Mouse (Mus musculus): ENCODE measurements around the gene Cxcr2. TPM values are rescaled to one million over a fixed set of nuclear protein-coding genes. Genes with fewer than 3 reads are reported as not detected.

Cxcr2 gene
- polyA plus RNA-seq, 1 experiment from 2014 or later, result 0.17 TPM

DNA sequence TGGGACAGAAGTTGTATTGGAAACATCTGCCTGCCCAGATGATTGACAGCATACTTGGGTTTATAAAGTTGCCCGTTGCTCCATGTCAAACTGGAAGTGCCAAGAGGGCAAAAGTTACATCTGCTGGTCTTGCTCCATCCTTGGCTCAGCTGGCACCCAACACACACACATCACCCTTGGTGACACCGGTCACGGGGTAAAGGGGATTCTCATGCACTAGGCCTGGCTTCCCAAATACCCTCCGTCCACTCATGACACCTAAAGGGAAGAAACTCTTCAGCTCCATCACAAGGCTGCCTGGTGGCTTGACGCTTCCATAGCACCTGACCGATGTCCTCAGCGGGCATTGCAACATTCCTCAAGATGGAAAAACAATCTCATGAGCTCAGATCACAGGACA is 36.7 kb downstream of the Cxcr2 start:
- Histone ChIP-seq H3K27ac (no peak overlapping the region), H3K4me1 (replicated peaks) (no peaks in the 10 kb centered on the region), H3K36me3 (no peaks in the 10 kb centered on the region), H3K4me3 (no peak overlapping the region), H3K9me3 (no peaks in the 10 kb centered on the region), H3K4me2 (no peak overlapping the region), H3K9ac (no peak overlapping the region), H3K27me3 (no peaks in the 10 kb centered on the region)
- no peak for ATAC-seq (ENCODE audit: low FRiP score)
- WGBS, result 92% methylated on average over 7 of the region's 7 CpGs

DNA sequence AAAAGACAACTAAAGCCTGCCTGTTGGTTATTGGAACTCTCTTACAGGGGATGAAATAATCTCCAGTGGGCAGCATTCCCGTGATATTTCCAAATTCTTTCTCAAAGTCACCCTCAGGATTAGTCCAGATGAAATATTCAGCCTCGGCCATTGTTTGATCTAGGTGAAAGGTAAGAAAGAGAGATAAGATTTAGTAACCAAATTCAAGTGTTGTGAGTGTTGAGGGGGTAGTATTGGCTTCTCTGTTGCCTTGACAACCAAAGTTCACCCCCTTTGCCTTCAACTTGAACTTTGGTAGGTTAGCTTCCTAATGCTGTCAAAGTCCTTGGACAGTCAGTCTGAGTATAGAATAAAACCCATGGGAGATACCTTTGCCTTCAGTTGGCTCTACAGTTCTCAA is 38.9 kb downstream of the Cxcr2 start:
- ATAC-seq (ENCODE audit: low FRiP score), result no peak
- Histone ChIP-seq H3K27me3 (no peaks in the 10 kb centered on the region), H3K4me1 (replicated peaks) (no peaks in the 10 kb centered on the region), H3K4me2 (no peak overlapping the region), H3K4me3 (no peak overlapping the region), H3K27ac (no peak overlapping the region), H3K36me3 (no peaks in the 10 kb centered on the region), H3K9me3 (no peaks in the 10 kb centered on the region), H3K9ac (no peak overlapping the region)
- WGBS, result 84% methylated on average over 2 of the region's 2 CpGs

DNA sequence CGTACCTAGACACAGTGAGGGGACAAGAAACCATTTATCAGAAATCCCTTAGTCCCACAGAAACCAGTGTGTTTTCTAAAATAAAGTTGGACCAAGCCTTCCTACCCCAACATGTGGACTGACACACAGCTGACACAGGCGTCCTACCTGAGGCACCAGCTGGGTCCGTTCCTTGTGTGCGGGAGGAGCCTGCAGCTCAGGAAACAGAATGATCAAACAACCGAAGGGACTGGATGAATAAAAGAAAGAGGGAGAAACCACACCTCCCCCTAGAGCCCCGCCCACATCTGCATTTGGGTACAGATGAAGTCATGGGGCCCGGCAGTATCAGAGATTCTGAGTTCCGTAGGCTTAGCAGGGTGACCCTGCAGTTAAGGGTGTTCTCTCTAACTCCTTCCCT is 40.7 kb downstream of the Cxcr2 start, which contains the start of gene Cxcr1:
Cxcr1 (minus strand) TSS at position 187 of the 400 bp plus-strand sequence.
- Histone ChIP-seq H3K9me3 (no peaks in the 10 kb centered on the region), H3K4me3 (no peak within 1 kb of the TSS), H3K4me1 (replicated peaks) (no peaks in the 10 kb centered on the region; the same call in 1 of the 2 replicates), H3K9ac (no peak within 1 kb of the TSS), H3K36me3 (no peaks in the 10 kb centered on the region), H3K27ac (no peak within 1 kb of the TSS), H3K27me3 (no peaks in the 10 kb centered on the region), H3K4me2 (no peak within 1 kb of the TSS)
- 79% methylated on average over 8 of the region's 8 CpGs for WGBS
- ATAC-seq (ENCODE audit: low FRiP score), result no peak

DNA sequence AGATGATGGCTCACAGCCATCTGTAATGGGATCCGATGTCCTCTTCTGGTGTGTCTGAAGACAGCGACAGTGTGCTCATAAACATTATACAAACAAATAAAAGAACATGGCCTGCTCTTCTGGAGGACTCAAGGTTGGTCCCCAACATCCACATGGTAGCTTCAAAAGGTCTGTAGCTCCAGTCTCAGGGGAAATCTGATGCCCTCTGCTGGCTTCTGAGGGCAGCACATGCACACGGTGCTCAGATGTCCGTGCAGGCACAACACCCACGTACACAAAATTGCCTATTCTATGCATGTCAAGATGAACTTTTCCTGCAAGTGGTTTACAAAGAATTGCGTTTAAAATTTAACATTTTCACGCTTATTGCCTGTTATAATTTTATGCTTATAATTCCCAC is 42.2 kb downstream of the Cxcr2 start:
- no peak overlapping the region for H3K4me3 ChIP-seq
- H3K4me2 ChIP-seq, result no peak overlapping the region
- H3K9ac ChIP-seq, result no peak overlapping the region
- H3K9me3 ChIP-seq, result no peaks in the 10 kb centered on the region
- ATAC-seq (ENCODE audit: low FRiP score), result no peak
- no peaks in the 10 kb centered on the region for H3K36me3 ChIP-seq
- no peaks in the 10 kb centered on the region for H3K27me3 ChIP-seq
- no peaks in the 10 kb centered on the region; the same call in 1 of the 2 replicates for H3K4me1 ChIP-seq (replicated peaks)
- no peak overlapping the region for H3K27ac ChIP-seq
- 48% methylated on average over 7 of the region's 7 CpGs for WGBS

DNA sequence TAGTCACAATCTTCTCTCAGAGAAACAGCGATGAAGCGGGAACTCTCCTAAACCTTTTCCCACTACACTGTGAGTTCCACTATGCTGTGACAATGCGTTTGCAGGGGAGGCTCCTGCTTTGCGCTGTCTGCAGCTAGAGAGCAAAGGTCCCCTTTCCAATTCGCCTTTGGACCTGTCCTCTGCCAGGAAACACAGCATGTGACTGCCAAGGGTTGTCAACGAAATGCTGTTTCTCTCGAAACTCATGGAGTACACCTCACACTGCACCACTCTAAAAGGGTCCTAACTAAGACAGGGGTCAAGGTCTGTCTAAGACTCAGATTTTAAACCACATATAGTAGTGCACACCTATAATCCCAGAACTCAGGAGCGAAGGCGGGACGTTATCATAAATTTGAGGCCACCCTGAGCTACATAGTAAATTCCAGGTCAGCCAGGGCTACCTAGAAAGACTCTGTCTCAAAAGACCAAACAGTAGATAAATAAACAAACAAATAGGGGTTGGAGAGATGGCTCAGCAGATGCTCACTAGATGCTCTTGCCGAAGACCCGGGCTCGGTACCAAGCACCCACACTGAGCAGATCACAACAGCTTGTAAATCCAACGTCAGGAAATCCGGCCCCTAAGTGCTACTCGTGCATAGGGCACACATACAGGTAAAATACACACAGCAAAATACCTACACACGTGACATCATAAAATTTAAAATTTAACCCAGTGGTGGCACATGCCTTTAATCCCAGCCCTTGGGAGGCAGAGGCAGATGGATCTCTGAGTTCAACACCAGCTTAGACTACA is 43.0 kb downstream of the Cxcr2 start:
- no peak overlapping the region for H3K4me2 ChIP-seq
- no peak for ATAC-seq (ENCODE audit: low FRiP score)
- H3K9ac ChIP-seq, result no peak overlapping the region
- no peaks in the 10 kb centered on the region for H3K9me3 ChIP-seq
- H3K4me3 ChIP-seq, result no peak overlapping the region
- no peaks in the 10 kb centered on the region for H3K36me3 ChIP-seq
- H3K4me1 ChIP-seq (replicated peaks), result no peaks in the 10 kb centered on the region; the same call in 1 of the 2 replicates
- no peak overlapping the region for H3K27ac ChIP-seq
- WGBS, result 79% methylated on average over 17 of the region's 17 CpGs
- no peaks in the 10 kb centered on the region for H3K27me3 ChIP-seq

DNA sequence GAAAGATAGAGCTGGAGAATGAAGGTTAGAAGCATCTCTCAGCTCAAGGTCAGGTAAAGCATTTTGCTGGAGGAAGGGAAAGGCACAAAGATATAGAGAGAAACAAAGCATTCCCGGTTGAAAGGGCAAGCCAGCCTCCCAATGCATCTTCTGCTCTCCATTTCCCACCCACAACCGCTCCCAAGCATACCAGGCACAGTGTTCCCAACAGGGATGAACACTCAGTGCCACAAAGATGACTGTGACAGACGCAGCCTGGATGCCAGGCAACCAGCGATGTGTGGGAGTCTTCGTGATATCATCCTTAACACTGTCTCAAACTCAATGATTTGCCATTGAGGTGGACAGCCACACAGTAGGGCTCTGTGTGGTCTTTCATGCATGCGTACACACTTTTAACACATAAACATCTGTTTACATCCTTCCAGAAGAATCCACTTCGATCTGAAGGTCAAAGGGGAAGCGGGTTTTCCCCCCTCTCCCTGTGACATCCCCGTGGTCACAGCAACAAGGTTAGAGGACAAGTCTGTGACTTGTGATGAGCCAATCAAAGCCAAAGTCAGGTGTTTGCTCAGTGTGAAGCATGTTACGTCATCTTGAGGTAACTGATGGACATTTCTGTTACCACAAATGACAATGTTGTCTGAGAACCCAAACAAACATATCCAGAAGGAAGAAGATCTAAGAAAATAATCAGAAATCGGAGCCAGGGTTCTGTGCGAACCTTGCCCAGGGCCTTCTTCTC is 44.1 kb downstream of the Cxcr2 start:
- no peaks in the 10 kb centered on the region for H3K36me3 ChIP-seq
- no peak for ATAC-seq (ENCODE audit: low FRiP score)

DNA sequence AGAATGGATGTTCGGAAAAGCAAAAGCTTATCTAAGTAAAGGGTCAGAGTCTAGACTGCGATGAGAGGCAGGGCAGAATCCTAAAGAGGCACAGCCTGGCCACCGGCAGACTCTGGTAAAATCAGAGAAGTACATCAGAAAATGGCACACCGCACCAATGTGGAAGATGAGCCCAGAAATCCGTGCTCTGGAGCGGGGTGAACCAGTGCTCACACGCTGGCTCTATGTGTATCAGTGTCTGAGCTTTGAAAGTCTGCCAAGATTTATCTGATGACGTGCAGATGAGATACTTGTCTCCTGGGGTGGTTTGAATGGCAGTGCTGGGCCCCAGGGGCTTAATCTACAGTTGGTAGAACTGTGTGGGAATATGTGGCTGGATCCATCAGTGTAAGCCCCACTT is 45.3 kb downstream of the Cxcr2 start:
- Histone ChIP-seq H3K9ac (no peak overlapping the region), H3K27ac (no peak overlapping the region), H3K4me2 (no peak overlapping the region), H3K27me3 (no peaks in the 10 kb centered on the region), H3K9me3 (no peaks in the 10 kb centered on the region), H3K36me3 (no peaks in the 10 kb centered on the region), H3K4me1 (replicated peaks) (no peaks in the 10 kb centered on the region; the same call in 1 of the 2 replicates), H3K4me3 (no peak overlapping the region)
- no peak for ATAC-seq (ENCODE audit: low FRiP score)
- 78% methylated on average over 8 of the region's 8 CpGs for WGBS

More for the DNA sequence above, 44.1 kb downstream of the Cxcr2 start:
- H3K9ac ChIP-seq, result no peak overlapping the region
- H3K4me1 ChIP-seq (replicated peaks), result no peaks in the 10 kb centered on the region; the same call in 1 of the 2 replicates
- no peak overlapping the region for H3K4me3 ChIP-seq
- H3K27ac ChIP-seq, result no peak overlapping the region
- 80% methylated on average over 12 of the region's 12 CpGs for WGBS
- H3K9me3 ChIP-seq, result no peaks in the 10 kb centered on the region
- no peaks in the 10 kb centered on the region for H3K27me3 ChIP-seq
- no peak overlapping the region for H3K4me2 ChIP-seq

DNA sequence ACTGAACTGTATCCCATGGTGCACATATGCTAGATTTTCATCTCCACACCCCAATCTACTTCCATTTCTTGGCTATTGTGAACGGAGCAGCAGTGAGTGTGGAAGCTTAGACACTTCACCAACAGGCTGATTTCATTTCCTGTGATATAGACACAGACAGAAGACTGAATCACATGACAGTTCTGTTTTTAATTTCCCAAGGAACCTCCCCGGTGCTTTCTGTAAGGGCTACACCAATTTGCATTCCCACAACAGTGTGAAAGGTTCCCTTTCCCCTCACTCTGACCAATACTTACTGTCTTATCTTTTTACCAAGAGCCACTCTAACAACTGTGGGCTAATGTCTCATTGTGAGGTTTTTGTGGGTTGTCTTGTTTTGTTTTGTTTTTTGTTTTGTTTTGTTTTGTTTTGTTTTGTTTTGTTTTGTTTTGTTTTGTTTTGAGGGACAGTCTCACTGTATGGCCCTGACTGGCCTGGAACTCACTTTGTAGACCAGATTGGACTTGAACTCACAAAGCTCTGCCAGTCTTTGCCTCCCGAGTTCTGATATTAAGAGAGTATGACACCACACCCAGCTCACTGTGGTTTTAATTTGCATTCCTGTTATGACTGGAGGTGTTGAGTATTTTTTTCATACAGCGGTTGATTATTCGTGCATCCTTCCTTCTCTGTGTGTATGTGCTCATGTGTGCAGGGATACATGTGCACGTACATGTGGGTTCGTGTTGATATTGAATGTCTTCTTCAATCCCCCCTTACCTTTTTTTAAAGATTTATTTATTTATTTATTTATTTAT is 47.5 kb downstream of the Cxcr2 start:
- no peak overlapping the region for H3K4me3 ChIP-seq
- H3K27ac ChIP-seq, result no peak overlapping the region
- no peak for ATAC-seq (ENCODE audit: low FRiP score)
- H3K4me1 ChIP-seq (replicated peaks), result peaks cover 4% of the 10 kb centered on the region; the same call in 1 of the 2 replicates
- 83% methylated on average over 7 of the region's 7 CpGs for WGBS
- H3K27me3 ChIP-seq, result no peaks in the 10 kb centered on the region
- H3K36me3 ChIP-seq, result no peaks in the 10 kb centered on the region
- H3K4me2 ChIP-seq, result no peak overlapping the region
- H3K9ac ChIP-seq, result no peak overlapping the region
- no peaks in the 10 kb centered on the region for H3K9me3 ChIP-seq

DNA sequence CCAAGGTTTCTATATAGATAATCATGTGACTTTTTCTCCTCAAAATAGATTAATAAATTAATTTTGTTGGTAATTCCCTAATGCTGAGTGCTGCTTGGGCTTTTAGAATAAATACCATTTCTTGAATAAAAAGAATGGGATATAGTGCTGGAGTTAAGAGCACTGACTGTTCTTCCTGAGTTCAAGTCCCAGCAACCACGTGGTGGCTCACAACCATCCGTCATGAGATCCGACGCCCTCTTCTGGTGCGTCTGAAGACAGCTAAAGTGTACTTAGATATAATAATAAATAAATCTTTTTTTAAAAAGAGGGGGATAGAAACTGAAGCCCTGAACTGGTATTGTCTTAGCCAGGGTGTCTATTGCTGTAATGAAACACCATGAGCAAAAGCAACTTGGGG is 49.7 kb downstream of the Cxcr2 start:
- Histone ChIP-seq H3K4me3 (no peak overlapping the region), H3K9me3 (no peaks in the 10 kb centered on the region), H3K36me3 (no peaks in the 10 kb centered on the region), H3K4me2 (no peak overlapping the region), H3K9ac (no peak overlapping the region), H3K4me1 (replicated peaks) (peaks cover 7% of the 10 kb centered on the region; the same call in 1 of the 2 replicates), H3K27me3 (no peaks in the 10 kb centered on the region), H3K27ac (no peak overlapping the region)
- WGBS, result 66% methylated on average over 5 of the region's 5 CpGs
- no peak for ATAC-seq (ENCODE audit: low FRiP score)

DNA sequence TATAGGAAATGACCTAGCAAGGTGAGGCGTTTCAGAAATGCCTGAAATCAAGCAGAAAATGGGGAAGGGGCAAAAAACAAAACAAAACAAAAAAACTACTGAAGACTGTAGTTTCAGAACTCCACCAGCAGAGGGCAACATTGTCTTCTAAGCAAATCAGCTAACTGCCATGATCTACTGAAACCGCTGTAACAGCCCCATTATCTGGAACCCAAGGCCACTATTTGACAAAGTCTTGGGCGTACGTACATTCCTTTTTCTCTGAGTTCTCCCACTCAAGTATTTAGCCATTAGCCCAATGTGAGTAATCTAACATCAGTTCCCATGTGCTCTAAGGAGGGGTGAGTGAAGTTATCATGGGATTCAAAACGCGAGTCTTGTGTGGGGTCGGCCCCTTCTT is 52.1 kb downstream of the Cxcr2 start:
- H3K4me2 ChIP-seq, result no peak overlapping the region
- H3K27ac ChIP-seq, result no peak overlapping the region
- no peak overlapping the region for H3K9ac ChIP-seq
- H3K4me3 ChIP-seq, result no peak overlapping the region
- 65% methylated on average over 7 of the region's 7 CpGs for WGBS
- peaks cover 7% of the 10 kb centered on the region; the same call in 1 of the 2 replicates for H3K4me1 ChIP-seq (replicated peaks)
- no peaks in the 10 kb centered on the region for H3K9me3 ChIP-seq
- H3K27me3 ChIP-seq, result no peaks in the 10 kb centered on the region
- ATAC-seq (ENCODE audit: low FRiP score), result no peak
- no peaks in the 10 kb centered on the region for H3K36me3 ChIP-seq

DNA sequence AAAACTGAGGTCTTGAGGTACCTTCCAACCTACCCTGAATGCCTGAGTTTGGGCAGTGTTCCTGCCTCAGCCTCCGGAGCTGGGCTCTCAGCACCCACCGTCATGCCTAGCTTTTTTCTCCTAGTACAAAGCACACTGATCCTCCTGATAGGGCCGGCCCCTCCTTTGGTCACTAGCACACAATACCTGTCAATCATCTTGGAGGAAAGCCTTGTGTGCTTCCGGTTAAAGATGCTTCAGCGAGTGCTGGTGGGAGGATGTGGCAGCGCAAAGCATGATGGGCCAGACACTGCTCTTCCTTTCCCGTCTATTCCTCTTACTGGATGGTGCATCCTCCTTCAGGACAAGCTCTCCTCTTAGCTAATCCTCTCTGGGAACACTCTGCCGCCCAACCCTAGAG is 52.9 kb downstream of the Cxcr2 start:
- Histone ChIP-seq H3K27me3 (no peaks in the 10 kb centered on the region), H3K36me3 (no peaks in the 10 kb centered on the region), H3K27ac (no peak overlapping the region), H3K4me3 (no peak overlapping the region), H3K4me1 (replicated peaks) (peaks cover 7% of the 10 kb centered on the region; the same call in 1 of the 2 replicates), H3K9me3 (no peaks in the 10 kb centered on the region), H3K4me2 (no peak overlapping the region), H3K9ac (no peak overlapping the region)
- 71% methylated on average over 8 of the region's 8 CpGs for WGBS
- no peak for ATAC-seq (ENCODE audit: low FRiP score)

DNA sequence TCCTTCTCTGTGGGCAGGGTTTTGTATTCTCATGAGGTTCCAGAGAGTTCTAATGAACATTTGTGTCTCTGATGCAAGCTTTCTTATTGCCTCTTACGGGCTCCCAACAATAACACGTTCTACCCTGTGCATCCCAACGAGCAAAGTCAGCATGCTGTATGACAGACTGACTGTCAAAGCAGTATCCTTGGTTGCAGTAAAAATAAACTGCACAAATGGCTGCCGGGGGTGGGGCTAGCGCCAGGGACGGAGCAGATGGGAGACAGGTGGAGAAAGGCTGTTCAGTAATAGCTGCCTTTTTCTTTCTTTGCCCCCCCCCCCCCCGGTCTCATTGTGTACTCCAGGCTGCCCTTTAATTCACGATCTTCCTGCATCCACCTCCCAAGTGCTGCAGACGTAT is 54.1 kb downstream of the Cxcr2 start:
- no peaks in the 10 kb centered on the region for H3K27me3 ChIP-seq
- no peak overlapping the region for H3K4me3 ChIP-seq
- H3K36me3 ChIP-seq, result no peaks in the 10 kb centered on the region
- H3K9ac ChIP-seq, result no peak overlapping the region
- H3K4me1 ChIP-seq (replicated peaks), result peaks cover 7% of the 10 kb centered on the region; the same call in 1 of the 2 replicates
- WGBS, result 46% methylated on average over 9 of the region's 9 CpGs
- no peak overlapping the region for H3K4me2 ChIP-seq
- H3K27ac ChIP-seq, result no peak overlapping the region
- H3K9me3 ChIP-seq, result no peaks in the 10 kb centered on the region
- no peak for ATAC-seq (ENCODE audit: low FRiP score)
